Mouse (Mus musculus) liver, embryonic 14.5 days (tissue): ENCODE measurements around the gene Plpp3.

ENCODE experiments used
- CTCF ChIP-seq: IDR thresholded peaks from 2 replicates; pipeline ENCODE4 v1.5.1; 2016; ENCODE audit warnings: antibody characterized with exemption, low read depth, control low read depth
- EP300 ChIP-seq: IDR thresholded peaks from 2 replicates; pipeline ENCODE4 v1.6.1; 2016; ENCODE audit warnings: antibody characterized with exemption, low read depth

DNA sequence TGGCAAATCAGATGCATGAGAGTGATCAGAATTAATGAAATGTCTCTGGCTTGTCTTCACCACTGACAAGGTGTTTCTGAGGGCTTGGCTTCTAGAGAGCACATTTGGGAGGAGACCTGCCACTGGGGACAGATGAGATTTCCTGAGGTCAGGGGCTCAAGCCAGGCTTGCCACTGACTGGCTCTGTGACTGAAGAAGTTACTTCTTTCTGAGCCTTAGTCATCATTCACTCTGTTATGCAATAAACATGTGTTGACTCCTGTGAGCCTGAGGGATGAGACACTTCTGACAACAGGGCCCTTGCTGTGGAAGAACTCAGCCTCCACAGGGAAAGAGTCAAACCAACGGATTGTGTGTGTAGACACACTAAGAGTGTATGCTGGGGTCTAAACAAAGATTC is 91.0 kb downstream of the Plpp3 start:
- TF ChIP-seq CTCF (no peak), EP300 (no peak)
